13 mouse cellular contexts compared by ENCODE assay signal in the genomic region with DNA sequence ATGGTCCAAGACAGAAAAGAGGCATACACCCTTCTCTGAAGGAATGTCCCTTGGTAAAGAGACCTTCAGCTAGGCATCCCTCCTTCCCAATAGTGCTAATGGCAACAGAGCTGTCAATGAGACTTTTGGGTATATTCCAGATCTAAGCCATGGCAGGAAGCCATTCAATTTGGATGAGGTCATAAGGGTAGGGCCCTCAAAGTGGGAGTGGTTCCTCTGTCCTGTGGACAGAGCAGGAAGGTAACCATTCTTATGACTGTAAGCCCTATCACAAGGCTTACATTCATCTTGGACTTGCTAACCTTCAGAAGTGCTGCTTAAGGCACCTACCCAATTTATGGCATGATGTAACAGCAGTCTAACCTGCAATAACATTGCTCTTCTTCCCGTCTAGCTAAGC. TPM values are rescaled to one million over a fixed set of nuclear protein-coding genes. Genes with fewer than 3 reads are reported as not detected.
DNase-seq lines count a peak whose midpoint lies in the region; ATAC-seq and TF ChIP-seq lines count a peak whose summit lies in the region.
"Had no signal": no experiment of that assay in that cellular context is flagged by ENCODE, and none has a peak within 500 bp of the region (broad histone marks: within the 10 kb centered on the region; RNA-seq: fewer than 3 reads in every experiment).

No protein-coding gene starts in this region.

- intact Hi-C loops in left cerebral cortex, adult 2 months (cut with DNase I) = no loop called here

- no peak for DNase-seq in left cerebral cortex, adult 2 months (ENCODE audit: extremely low spot score in 1 of 2, low spot score in 2 of 2)
- no peak for DNase-seq in left cerebral cortex, adult 11 months (ENCODE audit: low spot score)
- DNase-seq in heart, adult 8-10 months (ENCODE audit: low spot score) = peak; percentile 87
- no peak for DNase-seq in liver, embryonic 11.5 days (ENCODE audit: low spot score)
- no peak for DNase-seq in layer of hippocampus, adult 9-10 months (ENCODE audit: low spot score)
- DNase-seq in frontal cortex, adult 2 months (ENCODE audit: extremely low spot score in 1 of 2, low spot score in 1 of 2) = no peak
- DNase-seq: kidney, postnatal 10 days; right cerebral cortex, postnatal 14 days had no signal

- H3K27me3 ChIP-seq in liver, embryonic 11.5 days (replicated peaks; ENCODE audit: control insufficient read depth, insufficient read depth, low read length) = no peaks in the 10 kb centered on the region
- H3K27me3 ChIP-seq in forebrain, embryonic 12.5 days = no peaks in the 10 kb centered on the region
- H3K27me3 ChIP-seq: limb, embryonic 13.5 days had no signal

- H3K9me3 ChIP-seq in liver, embryonic 11.5 days (ENCODE audit: control insufficient read depth, low read length) = no peaks in the 10 kb centered on the region
- H3K9me3 ChIP-seq in forebrain, embryonic 12.5 days = no peaks in the 10 kb centered on the region
- H3K9me3 ChIP-seq: limb, embryonic 13.5 days had no signal

- ATAC-seq in liver, embryonic 11.5 days (replicated peaks; ENCODE audit: low FRiP score) = peak; percentile 42; the same call in 1 of the 2 replicates
- peak; percentile 52 for ATAC-seq in megakaryocyte-erythroid progenitor cell, adult 5-6 weeks (replicated peaks; ENCODE audit: low FRiP score, low TSS enrichment, poor library complexity, severe bottlenecking)
- no peak for ATAC-seq in forebrain, embryonic 12.5 days (ENCODE audit: low FRiP score)

- no peak for TF ChIP-seq CTCF in left cerebral cortex, adult 2 months (IDR thresholded peaks at IDR 0.05)

- no peak overlapping the region for H3K9ac ChIP-seq in liver, embryonic 11.5 days (ENCODE audit: low read depth, low read length)
- no peak overlapping the region for H3K9ac ChIP-seq in forebrain, embryonic 12.5 days
- H3K9ac ChIP-seq: limb, embryonic 13.5 days had no signal

- no peak overlapping the region for H3K4me2 ChIP-seq in liver, embryonic 11.5 days
- no peak overlapping the region for H3K4me2 ChIP-seq in forebrain, embryonic 12.5 days
- H3K4me2 ChIP-seq: limb, embryonic 13.5 days had no signal

- H3K36me3 ChIP-seq in liver, embryonic 11.5 days (ENCODE audit: control insufficient read depth, insufficient read depth, low read length) = peaks cover 46% of the 10 kb centered on the region
- peaks cover 94% of the 10 kb centered on the region for H3K36me3 ChIP-seq in forebrain, embryonic 12.5 days (replicated peaks)

- H3K4me3 ChIP-seq in left cerebral cortex, adult 2 months = no peak overlapping the region
- no peak overlapping the region for H3K4me3 ChIP-seq in liver, embryonic 11.5 days (ENCODE audit: low read depth, low read length)
- H3K4me3 ChIP-seq in forebrain, embryonic 12.5 days (replicated peaks) = no peak overlapping the region
- H3K4me3 ChIP-seq: limb, embryonic 13.5 days; myocyte had no signal

- peak overlapping the region; percentile 38 for H3K27ac ChIP-seq in left cerebral cortex, adult 2 months
- H3K27ac ChIP-seq in liver, embryonic 11.5 days (ENCODE audit: low read depth, low read length) = 0 out of 2 replicates have a peak overlapping the region, but pooled peaks have one; percentile 26
- no peak overlapping the region for H3K27ac ChIP-seq in forebrain, embryonic 12.5 days
- H3K27ac ChIP-seq: limb, embryonic 13.5 days had no signal

- WGBS in liver, embryonic 11.5 days = 76% methylated on average over 1 of the region's 1 CpGs
- WGBS in forebrain, embryonic 12.5 days = 94% methylated on average over 1 of the region's 1 CpGs

- H3K4me1 ChIP-seq in liver, embryonic 11.5 days (replicated peaks; ENCODE audit: control insufficient read depth, insufficient read depth, low read length) = no peaks in the 10 kb centered on the region
- no peaks in the 10 kb centered on the region for H3K4me1 ChIP-seq in forebrain, embryonic 12.5 days
- H3K4me1 ChIP-seq: limb, embryonic 13.5 days had no signal

RNA-seq across cellular contexts. Expression of a gene that starts 19.4 kb away (rescaled TPM):
- total RNA-seq in left cerebral cortex, adult 2 months (2021) = under 1 TPM; 0.18 to 0.30 TPM
- total RNA-seq in heart, adult 8-10 months (2022) = not detected
- not detected in 2 replicates for polyA plus RNA-seq in liver, embryonic 11.5 days (2014; fragmentation: Nextera tagmentation; extraction: Ambion mirVana)
- total RNA-seq in megakaryocyte-erythroid progenitor cell, adult 5-6 weeks (2014; fragmentation: Nextera tagmentation) = not detected in 2 replicates
- total RNA-seq in megakaryocyte-erythroid progenitor cell, adult 5-6 weeks (2017) = not detected in 2 replicates
- polyA plus RNA-seq in forebrain, embryonic 12.5 days (2016; fragmentation: Nextera tagmentation; extraction: Ambion mirVana) = 0.18 and 0.59 TPM in 2 replicates
- 3.4 TPM in 2 replicates for polyA plus RNA-seq in frontal cortex, adult 2 months (2012; rRNA removed)
- polyA plus RNA-seq: embryonic facial prominence, embryonic 11.5 days had no signal

RNA-seq across cellular contexts. Expression of a gene that starts 19.8 kb away (rescaled TPM):
- total RNA-seq in left cerebral cortex, adult 2 months (2021) = 100 to 1,000 TPM; 191 to 223 TPM
- 100 to 1,000 TPM; 675 to 878 (median 780) TPM for total RNA-seq in heart, adult 8-10 months (2022)
- 952 and 969 TPM in 2 replicates for polyA plus RNA-seq in liver, embryonic 11.5 days (2014; fragmentation: Nextera tagmentation; extraction: Ambion mirVana)
- total RNA-seq in megakaryocyte-erythroid progenitor cell, adult 5-6 weeks (2014; fragmentation: Nextera tagmentation) = 1,098 and 1,257 TPM in 2 replicates
- 1,610 and 1,654 TPM in 2 replicates for total RNA-seq in megakaryocyte-erythroid progenitor cell, adult 5-6 weeks (2017)
- 1,255 and 1,318 TPM in 2 replicates for polyA plus RNA-seq in forebrain, embryonic 12.5 days (2016; fragmentation: Nextera tagmentation; extraction: Ambion mirVana)
- 326 and 332 TPM in 2 replicates for polyA plus RNA-seq in frontal cortex, adult 2 months (2012; rRNA removed)

RNA-seq across cellular contexts. Expression of a gene that starts 41.9 kb away (rescaled TPM):
- 1 to 10 TPM; 8.0 to 8.9 TPM for total RNA-seq in left cerebral cortex, adult 2 months (2021)
- 10 to 100 TPM in 2 of 4 experiments, 1 to 10 TPM in 2; 9.1 to 10.8 (median 10.3) TPM for total RNA-seq in heart, adult 8-10 months (2022)
- polyA plus RNA-seq in liver, embryonic 11.5 days (2014; fragmentation: Nextera tagmentation; extraction: Ambion mirVana) = 20.8 and 21.6 TPM in 2 replicates
- 9.5 and 14.0 TPM in 2 replicates for total RNA-seq in megakaryocyte-erythroid progenitor cell, adult 5-6 weeks (2014; fragmentation: Nextera tagmentation)
- 11.0 and 12.8 TPM in 2 replicates for total RNA-seq in megakaryocyte-erythroid progenitor cell, adult 5-6 weeks (2017)
- polyA plus RNA-seq in forebrain, embryonic 12.5 days (2016; fragmentation: Nextera tagmentation; extraction: Ambion mirVana) = 10.3 and 15.7 TPM in 2 replicates
- polyA plus RNA-seq in frontal cortex, adult 2 months (2012; rRNA removed) = 11.6 and 14.1 TPM in 2 replicates

RNA-seq across cellular contexts. Expression of a gene that starts 42.1 kb away (rescaled TPM):
- total RNA-seq in left cerebral cortex, adult 2 months (2021) = 10 to 100 TPM; 28.5 to 30.4 TPM
- 10 to 100 TPM; 15.8 to 26.5 (median 22.3) TPM for total RNA-seq in heart, adult 8-10 months (2022)
- polyA plus RNA-seq in liver, embryonic 11.5 days (2014; fragmentation: Nextera tagmentation; extraction: Ambion mirVana) = 30.7 and 33.3 TPM in 2 replicates
- total RNA-seq in megakaryocyte-erythroid progenitor cell, adult 5-6 weeks (2014; fragmentation: Nextera tagmentation) = 9.7 and 17.1 TPM in 2 replicates
- 6.2 and 18.2 TPM in 2 replicates for total RNA-seq in megakaryocyte-erythroid progenitor cell, adult 5-6 weeks (2017)
- polyA plus RNA-seq in forebrain, embryonic 12.5 days (2016; fragmentation: Nextera tagmentation; extraction: Ambion mirVana) = 36.2 and 37.8 TPM in 2 replicates
- 13.9 and 15.0 TPM in 2 replicates for polyA plus RNA-seq in frontal cortex, adult 2 months (2012; rRNA removed)

RNA-seq across cellular contexts. Expression of a gene that starts 45.7 kb away (rescaled TPM):
- 10 to 100 TPM; 14.1 to 20.8 TPM for total RNA-seq in left cerebral cortex, adult 2 months (2021)
- total RNA-seq in heart, adult 8-10 months (2022) = 10 to 100 TPM in 2 of 4 experiments, 1 to 10 TPM in 2; 7.8 to 11.9 (median 9.5) TPM
- 138 and 140 TPM in 2 replicates for polyA plus RNA-seq in liver, embryonic 11.5 days (2014; fragmentation: Nextera tagmentation; extraction: Ambion mirVana)
- 158 and 164 TPM in 2 replicates for total RNA-seq in megakaryocyte-erythroid progenitor cell, adult 5-6 weeks (2014; fragmentation: Nextera tagmentation)
- total RNA-seq in megakaryocyte-erythroid progenitor cell, adult 5-6 weeks (2017) = 164 and 168 TPM in 2 replicates
- polyA plus RNA-seq in forebrain, embryonic 12.5 days (2016; fragmentation: Nextera tagmentation; extraction: Ambion mirVana) = 117 and 118 TPM in 2 replicates
- polyA plus RNA-seq in frontal cortex, adult 2 months (2012; rRNA removed) = 26.7 and 29.3 TPM in 2 replicates
